Mouse (Mus musculus): ENCODE measurements around the gene Ptpa. TPM values are rescaled to one million over a fixed set of nuclear protein-coding genes. Genes with fewer than 3 reads are reported as not detected.

Gene Ptpa
- total and polyA plus RNA-seq, 3 experiments: 82.7 to 91.2 (median 88.7) TPM

- intact Hi-C loops (cut with DNase I): loop anchor here (1.0 kb wide), 1 partner anchor 358 kb away; no protein-coding TSS in a partner anchor
- Histone ChIP-seq H3K79me2 (replicated peaks; ENCODE audit: control insufficient read depth, insufficient read depth, low read length) (no peaks in the 10 kb centered on the region), H3K4me1 (ENCODE audit: control insufficient read depth, insufficient read depth, low read length) (peaks cover 11% of the 10 kb centered on the region), H3K27ac (peak overlapping the region; percentile 55), H3K36me3 (ENCODE audit: control insufficient read depth, insufficient read depth, low read length) (no peaks in the 10 kb centered on the region), H3K9ac (ENCODE audit: low read depth, low read length) (no peak overlapping the region), H3K27me3 (ENCODE audit: control insufficient read depth, insufficient read depth, low read length) (no peaks in the 10 kb centered on the region), H3K4me3 (no peak overlapping the region)
- 53% methylated on average over 5 of the region's 5 CpGs for WGBS
- TF ChIP-seq CTCF (IDR thresholded peaks at IDR 0.05) (peak; percentile 57), EP300 (IDR thresholded peaks at IDR 0.05; ENCODE audit: insufficient read depth, low read depth, low read length) (no peak), POLR2A (IDR thresholded peaks at IDR 0.05; ENCODE audit: insufficient read depth, low read depth, low read length) (no peak)
- DNase-seq: peak; percentile 70 to 72
Measured at GRCm38 (mm10) chr2:30436156-30436545, 20.3 kb downstream of the Ptpa start.

DNA sequence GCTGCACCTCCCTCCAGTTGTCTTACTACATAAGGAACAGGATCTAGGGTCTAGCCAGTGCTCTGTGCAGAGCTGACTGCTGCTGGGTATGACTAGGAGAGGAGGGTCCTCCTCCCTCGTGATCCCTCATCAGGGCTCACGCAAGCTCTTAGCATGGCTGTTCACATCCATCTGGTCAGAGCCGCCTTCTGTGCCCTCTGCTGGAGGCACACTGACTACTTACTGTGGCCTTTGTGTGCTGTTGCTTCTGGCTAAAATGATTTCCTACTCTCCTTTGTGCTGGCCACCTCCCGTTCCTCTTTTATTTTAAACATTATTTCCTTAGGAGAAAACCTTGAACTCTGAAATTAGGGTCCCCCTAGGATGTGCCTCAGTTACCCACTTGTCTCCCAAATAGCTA lies 21.0 kb downstream of the Ptpa start:
- no peaks in the 10 kb centered on the region for H3K79me2 ChIP-seq (replicated peaks; ENCODE audit: control insufficient read depth, insufficient read depth, low read length)
- TF ChIP-seq CTCF (IDR thresholded peaks at IDR 0.05) (no peak), EP300 (IDR thresholded peaks at IDR 0.05; ENCODE audit: insufficient read depth, low read depth, low read length) (no peak), POLR2A (IDR thresholded peaks at IDR 0.05; ENCODE audit: insufficient read depth, low read depth, low read length) (no peak)
- no peaks in the 10 kb centered on the region for H3K36me3 ChIP-seq (ENCODE audit: control insufficient read depth, insufficient read depth, low read length)
- 82% methylated on average over 4 of the region's 4 CpGs for WGBS
- no peak overlapping the region for H3K9ac ChIP-seq (ENCODE audit: low read depth, low read length)
- no peaks in the 10 kb centered on the region for H3K27me3 ChIP-seq (ENCODE audit: control insufficient read depth, insufficient read depth, low read length)
- DNase-seq: no peak
- peaks cover 14% of the 10 kb centered on the region for H3K4me1 ChIP-seq (ENCODE audit: control insufficient read depth, insufficient read depth, low read length)
- H3K4me3 ChIP-seq: no peak overlapping the region
- intact Hi-C loops (cut with DNase I): loop anchor here (1.0 kb wide), 1 partner anchor 357 kb away; no protein-coding TSS in a partner anchor
- no peak overlapping the region for H3K27ac ChIP-seq

DNA sequence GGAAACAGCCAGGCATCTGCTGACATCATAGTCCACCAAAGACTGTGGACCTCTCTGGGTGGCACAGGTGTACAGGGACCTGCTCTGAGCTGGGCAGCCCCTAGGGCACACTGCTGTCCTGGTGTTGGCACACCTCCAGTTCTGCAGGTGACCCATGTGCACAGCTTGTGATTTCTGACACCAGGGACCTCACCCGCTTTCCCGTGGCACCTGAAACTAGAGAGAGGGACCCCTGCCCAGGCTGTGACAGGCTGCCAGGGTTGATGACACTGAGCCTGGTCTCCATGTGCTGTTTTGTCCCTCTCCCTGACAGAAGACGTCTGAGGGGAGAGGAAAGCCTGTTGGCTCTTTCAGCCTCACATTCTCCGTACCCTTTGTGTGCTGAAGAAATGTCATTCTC lies 22.0 kb downstream of the Ptpa start:
- no peak overlapping the region for H3K9ac ChIP-seq (ENCODE audit: low read depth, low read length)
- H3K36me3 ChIP-seq (ENCODE audit: control insufficient read depth, insufficient read depth, low read length): peaks cover under 1% of the 10 kb centered on the region
- H3K79me2 ChIP-seq (replicated peaks; ENCODE audit: control insufficient read depth, insufficient read depth, low read length): no peaks in the 10 kb centered on the region
- H3K4me1 ChIP-seq (ENCODE audit: control insufficient read depth, insufficient read depth, low read length): peaks cover 22% of the 10 kb centered on the region
- DNase-seq: no peak
- H3K27me3 ChIP-seq (ENCODE audit: control insufficient read depth, insufficient read depth, low read length): no peaks in the 10 kb centered on the region
- H3K27ac ChIP-seq: no peak overlapping the region
- H3K4me3 ChIP-seq: no peak overlapping the region
- 91% methylated on average over 4 of the region's 4 CpGs for WGBS
- no peak for TF ChIP-seq CTCF (IDR thresholded peaks at IDR 0.05)
- TF ChIP-seq EP300 (IDR thresholded peaks at IDR 0.05; ENCODE audit: insufficient read depth, low read depth, low read length): no peak
- intact Hi-C loops (cut with DNase I): no loop called here

DNA sequence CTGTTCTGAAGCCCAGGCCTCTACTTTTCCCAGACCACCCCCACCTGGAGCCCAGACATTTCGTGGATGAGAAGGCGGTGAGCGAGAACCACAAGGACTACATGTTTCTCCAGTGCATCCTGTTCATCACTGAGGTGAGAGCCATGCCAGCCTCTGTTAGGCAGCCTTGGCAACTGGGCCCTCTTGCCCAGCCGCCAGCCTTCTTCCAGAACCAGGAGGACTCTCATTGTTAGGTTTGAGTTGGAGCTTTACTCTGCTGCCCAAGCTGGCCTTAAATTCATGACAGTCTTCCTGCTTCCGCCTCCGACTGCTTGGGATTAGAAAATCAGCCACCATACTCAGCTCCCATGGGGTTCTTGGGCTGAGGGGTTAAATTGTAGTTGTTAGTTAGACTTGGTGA lies 23.8 kb downstream of the Ptpa start:
- 79% methylated on average over 6 of the region's 6 CpGs for WGBS
- no peaks in the 10 kb centered on the region for H3K27me3 ChIP-seq (ENCODE audit: control insufficient read depth, insufficient read depth, low read length)
- intact Hi-C loops (cut with DNase I): loop anchor here (2.0 to 5.0 kb wide), 2 partner anchors 108 to 277 kb away; no protein-coding TSS in a partner anchor
- peak overlapping the region; percentile 97 for H3K27ac ChIP-seq
- no peaks in the 10 kb centered on the region for H3K79me2 ChIP-seq (replicated peaks; ENCODE audit: control insufficient read depth, insufficient read depth, low read length)
- H3K4me3 ChIP-seq: no peak overlapping the region
- H3K9ac ChIP-seq (ENCODE audit: low read depth, low read length): no peak overlapping the region
- TF ChIP-seq POLR2A (IDR thresholded peaks at IDR 0.05; ENCODE audit: insufficient read depth, low read depth, low read length): no peak
- no peak for TF ChIP-seq EP300 (IDR thresholded peaks at IDR 0.05; ENCODE audit: insufficient read depth, low read depth, low read length)
- TF ChIP-seq CTCF (IDR thresholded peaks at IDR 0.05): no peak
- no peak for DNase-seq
- peaks cover 38% of the 10 kb centered on the region for H3K4me1 ChIP-seq (ENCODE audit: control insufficient read depth, insufficient read depth, low read length)
- peaks cover 15% of the 10 kb centered on the region for H3K36me3 ChIP-seq (ENCODE audit: control insufficient read depth, insufficient read depth, low read length)

DNA sequence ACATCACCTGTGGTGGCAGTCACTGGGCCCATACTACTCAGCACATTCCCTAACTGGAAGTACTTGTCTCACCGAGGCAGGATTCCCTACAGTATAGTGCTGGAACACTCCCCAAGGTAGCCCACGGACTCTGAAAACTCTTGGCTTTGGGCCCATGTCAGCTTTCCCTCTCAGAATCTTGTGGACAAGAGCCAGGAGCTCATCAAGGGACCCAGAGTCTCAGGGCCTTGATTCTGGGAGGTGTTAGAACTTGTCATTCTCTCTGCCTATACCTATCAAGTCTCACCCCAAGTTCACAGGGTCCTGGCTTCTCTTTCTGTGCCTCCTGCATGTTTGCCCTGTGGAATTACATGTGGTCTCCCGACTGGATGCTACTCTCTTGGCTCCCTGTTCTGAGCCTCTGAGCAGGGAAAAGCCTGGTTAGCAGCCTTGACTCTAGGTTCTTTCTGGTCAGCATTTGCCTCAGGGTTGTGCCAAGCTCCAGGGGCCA lies 24.4 kb downstream of the Ptpa start:
- TF ChIP-seq CTCF (IDR thresholded peaks at IDR 0.05) (no peak), EP300 (IDR thresholded peaks at IDR 0.05; ENCODE audit: insufficient read depth, low read depth, low read length) (no peak), POLR2A (IDR thresholded peaks at IDR 0.05; ENCODE audit: insufficient read depth, low read depth, low read length) (no peak)
- no peaks in the 10 kb centered on the region for H3K79me2 ChIP-seq (replicated peaks; ENCODE audit: control insufficient read depth, insufficient read depth, low read length)
- peak overlapping the region; percentile 97 for H3K27ac ChIP-seq
- H3K4me1 ChIP-seq (ENCODE audit: control insufficient read depth, insufficient read depth, low read length): peaks cover 41% of the 10 kb centered on the region
- intact Hi-C loops (cut with DNase I): loop anchor here (2.0 to 5.0 kb wide), 2 partner anchors 107 to 277 kb away; no protein-coding TSS in a partner anchor
- DNase-seq: no peak
- peaks cover 19% of the 10 kb centered on the region for H3K36me3 ChIP-seq (ENCODE audit: control insufficient read depth, insufficient read depth, low read length)
- peak overlapping the region; percentile 23; the same call in 1 of the 2 replicates for H3K9ac ChIP-seq (ENCODE audit: low read depth, low read length)
- no peaks in the 10 kb centered on the region for H3K27me3 ChIP-seq (ENCODE audit: control insufficient read depth, insufficient read depth, low read length)
- no peak overlapping the region for H3K4me3 ChIP-seq
- 8% methylated on average over 3 of the region's 3 CpGs for WGBS

DNA sequence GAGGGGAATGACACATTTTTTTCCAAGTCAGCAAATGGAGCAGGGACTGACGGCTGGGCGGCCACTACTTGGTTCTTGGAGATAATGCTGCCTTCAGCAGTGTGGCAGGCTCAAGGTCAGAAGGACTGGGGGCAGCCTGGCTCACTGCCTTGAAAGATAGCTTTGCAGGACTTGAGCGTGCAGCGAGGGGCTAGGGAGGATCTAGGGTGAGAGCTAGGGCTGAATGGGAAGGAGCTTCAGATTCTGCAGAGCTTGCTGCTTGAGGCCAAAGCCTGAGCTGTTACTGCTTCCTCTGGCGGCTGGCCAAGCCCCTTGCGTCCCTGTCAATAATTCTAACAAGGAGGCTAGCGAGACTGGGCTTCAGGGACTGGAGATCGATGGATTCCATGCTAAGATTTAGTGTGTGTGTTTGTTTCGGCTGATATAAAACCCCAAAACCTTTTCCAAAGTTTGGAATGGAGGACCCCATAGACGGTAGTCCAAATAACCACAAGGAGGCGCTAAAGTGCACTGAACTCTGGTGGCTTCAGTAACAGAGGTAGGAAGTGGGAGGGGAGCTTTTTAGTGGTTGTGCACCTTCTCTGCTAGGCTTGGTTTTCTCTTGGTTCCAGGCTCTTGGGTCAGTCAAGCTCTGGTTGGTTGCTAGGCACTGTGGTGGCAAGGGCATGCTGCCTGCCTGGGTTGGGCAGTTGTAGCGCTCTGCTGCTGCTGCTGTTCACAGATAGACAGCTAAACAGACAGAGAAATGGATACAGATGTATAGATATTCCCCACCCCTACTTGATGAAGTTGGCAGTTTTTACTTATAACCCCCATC lies 25.1 kb downstream of the Ptpa start:
- peaks cover 47% of the 10 kb centered on the region for H3K4me1 ChIP-seq (ENCODE audit: control insufficient read depth, insufficient read depth, low read length)
- H3K4me3 ChIP-seq: peak overlapping the region; percentile 41
- WGBS: 3% methylated on average over 12 of the region's 12 CpGs
- H3K27ac ChIP-seq: peak overlapping the region; percentile 97
- no peaks in the 10 kb centered on the region for H3K27me3 ChIP-seq (ENCODE audit: control insufficient read depth, insufficient read depth, low read length)
- TF ChIP-seq EP300 (IDR thresholded peaks at IDR 0.05; ENCODE audit: insufficient read depth, low read depth, low read length) (peak; percentile 69; the same call in 1 of the 2 replicates), POLR2A (IDR thresholded peaks at IDR 0.05; ENCODE audit: insufficient read depth, low read depth, low read length) (peak; percentile 68), CTCF (IDR thresholded peaks at IDR 0.05) (peak; percentile 86)
- intact Hi-C loops (cut with DNase I): loop anchor here (1.0 to 5.0 kb wide), 3 partner anchors 29 to 276 kb away; no protein-coding TSS in a partner anchor
- peaks cover 19% of the 10 kb centered on the region for H3K36me3 ChIP-seq (ENCODE audit: control insufficient read depth, insufficient read depth, low read length)
- no peaks in the 10 kb centered on the region for H3K79me2 ChIP-seq (replicated peaks; ENCODE audit: control insufficient read depth, insufficient read depth, low read length)
- peak overlapping the region; percentile 73 for H3K9ac ChIP-seq (ENCODE audit: low read depth, low read length)
- peak; percentile 82 to 85 for DNase-seq

All from heart, adult 2 months (tissue).